Mouse (Mus musculus) C2C12 (cell line): ENCODE data around the gene Nat9. TPM values are rescaled to one million over a fixed set of nuclear protein-coding genes. Genes with fewer than 3 reads are reported as not detected.

Experiments
- polyA plus RNA-seq: library from polyadenylated mRNA; unstranded; fragments of >200 nt; fragmentation: generic; extraction: Trizol; gene quantifications from one replicate; pipeline ENCODE4 v1.2.1, GENCODE M21; 2012; ENCODE audit warnings: missing spikeins

Gene Nat9
- polyA plus RNA-seq, 1 experiment: 9.1 TPM

Other genes with a start within 250 kb of the Nat9 start
- gene Cd300c, start 218.7 kb downstream of the Nat9 start, polyA plus RNA-seq: not detected
- gene Cd300ld, start 197.9 kb downstream of the Nat9 start, polyA plus RNA-seq: not detected
- not detected for gene Cd300c2, start 186.0 kb downstream of the Nat9 start, polyA plus RNA-seq
- not detected for gene Cd300ld2, start 171.7 kb downstream of the Nat9 start, polyA plus RNA-seq
- not detected for gene Cd300ld4, start 160.8 kb downstream of the Nat9 start, polyA plus RNA-seq
- gene Cd300ld5, start 150.1 kb downstream of the Nat9 start, polyA plus RNA-seq: 0.16 TPM
- gene Cd300ld3, start 139.4 kb downstream of the Nat9 start, polyA plus RNA-seq: not detected
- gene Cd300e, start 125.7 kb downstream of the Nat9 start, polyA plus RNA-seq: not detected
- gene Rab37, start 96.4 kb downstream of the Nat9 start, polyA plus RNA-seq: 0.07 TPM
- gene Cd300lf, start 53.9 kb downstream of the Nat9 start, polyA plus RNA-seq: not detected
- 19.1 TPM for gene Slc9a3r1, start 24.5 kb downstream of the Nat9 start, polyA plus RNA-seq
- gene Tmem104, start 372 bp downstream of the Nat9 start, polyA plus RNA-seq: 6.6 TPM
- not detected for gene Grin2c, start 79.4 kb upstream of the Nat9 start, polyA plus RNA-seq
- 10.7 TPM for gene Fdxr, start 89.2 kb upstream of the Nat9 start, polyA plus RNA-seq
- gene Fads6, start 109.8 kb upstream of the Nat9 start, polyA plus RNA-seq: 0.21 TPM
- gene Otop2, start 119.3 kb upstream of the Nat9 start, polyA plus RNA-seq: not detected
- gene Ush1g, start 134.2 kb upstream of the Nat9 start, polyA plus RNA-seq: 0.01 TPM
- gene Otop3, start 146.9 kb upstream of the Nat9 start, polyA plus RNA-seq: not detected
- 14.4 TPM for gene Hid1, start 179.9 kb upstream of the Nat9 start, polyA plus RNA-seq
- 23.2 TPM for gene Cdr2l, start 194.1 kb upstream of the Nat9 start, polyA plus RNA-seq
- 186 TPM for gene Mrpl58, start 215.9 kb upstream of the Nat9 start, polyA plus RNA-seq
- gene Atp5h, start 232.1 kb upstream of the Nat9 start, polyA plus RNA-seq: 530 TPM
- 26.7 TPM for gene Kctd2, start 232.3 kb upstream of the Nat9 start, polyA plus RNA-seq